Mouse (Mus musculus) hindbrain, embryonic 13.5 days (tissue): ENCODE data around the gene Ube4a. TPM values are rescaled to one million over a fixed set of nuclear protein-coding genes. Genes with fewer than 3 reads are reported as not detected.
A peak's percentile ranks its signal among the peaks of the same experiment; 100 is the strongest.

ENCODE experiments used
- ATAC-seq: fragments of 200-750 bp; cut with Nextera tagmentation; 2 replicates; pipeline ENCODE4 v1.8.0; 2017; ENCODE audit warnings: moderate TSS enrichment; ENCODE audit not compliant: low FRiP score
- H3K27ac ChIP-seq: fragments of 300-500 bp; sonication (generic); 2 replicates; pipeline ENCODE4 v1.5.1; 2015; ENCODE audit warnings: inconsistent platforms, mild to moderate bottlenecking, moderate library complexity
- H3K27me3 ChIP-seq: fragments of 300-500 bp; sonication (generic); 2 replicates; pipeline ENCODE4 v1.6.1; 2015; ENCODE audit warnings: mild to moderate bottlenecking, inconsistent platforms
- H3K36me3 ChIP-seq: fragments of 300-500 bp; sonication (generic); 2 replicates; pipeline ENCODE4 v1.6.1; 2015; ENCODE audit warnings: mild to moderate bottlenecking, inconsistent platforms
- H3K4me1 ChIP-seq: fragments of 300-500 bp; sonication (generic); replicated peaks from 2 replicates; pipeline ENCODE4 v1.6.1; 2015; ENCODE audit warnings: inconsistent platforms
- H3K4me2 ChIP-seq: fragments of 300-500 bp; sonication (generic); 2 replicates; pipeline ENCODE4 v1.6.1; 2015; ENCODE audit warnings: inconsistent platforms, mild to moderate bottlenecking, moderate library complexity
- H3K4me3 ChIP-seq: fragments of 300-500 bp; sonication (generic); 2 replicates; pipeline ENCODE4 v1.5.1; 2015; ENCODE audit warnings: mild to moderate bottlenecking, inconsistent platforms
- H3K9ac ChIP-seq: fragments of 300-500 bp; sonication (generic); 2 replicates; pipeline ENCODE4 v1.6.1; 2015; ENCODE audit warnings: mild to moderate bottlenecking, inconsistent platforms
- H3K9me3 ChIP-seq: fragments of 300-500 bp; sonication (generic); 2 replicates; pipeline ENCODE4 v1.6.1; 2016; ENCODE audit warnings: inconsistent platforms
- WGBS: fragments of 180-500 bp; shearing (Covaris S2); methylation state at CpG from one replicate; pipeline ENCODE4 v1.1.7; 2015; 5-methylcytosine and 5-hydroxymethylcytosine counted together
- polyA plus RNA-seq: library from polyadenylated mRNA; unstranded; fragments of >200 nt; fragmentation: Nextera tagmentation; extraction: Ambion mirVana; gene quantifications from 2 replicates; pipeline ENCODE4 v1.2.1, GENCODE M21; 2015

The Ube4a gene
- polyA plus RNA-seq, 1 experiment from 2014 or later = 35.6 TPM

- ATAC-seq = no peak
- Histone ChIP-seq H3K9ac (peak overlapping the region; percentile 30; the same call in 1 of the 2 replicates), H3K27ac (0 out of 2 replicates have a peak overlapping the region, but pooled peaks have one; percentile 24), H3K36me3 (0 out of 2 replicates have a peak, but pooled peaks cover 7% of the 10 kb centered on the region), H3K9me3 (no peaks in the 10 kb centered on the region), H3K4me1 (peaks cover 81% of the 10 kb centered on the region), H3K27me3 (no peaks in the 10 kb centered on the region), H3K4me3 (no peak overlapping the region), H3K4me2 (no peak overlapping the region)
- 52% methylated on average over 7 of the region's 7 CpGs for WGBS
Measured at GRCm38 (mm10) chr9:44875476-44875875, 89.9 kb downstream of the Ube4a start.

GRCm38 (mm10) chr9:44874198-44874597, 91.2 kb downstream of the Ube4a start:
- no peak for ATAC-seq
- Histone ChIP-seq H3K4me2 (no peak overlapping the region), H3K36me3 (0 out of 2 replicates have a peak, but pooled peaks cover 12% of the 10 kb centered on the region), H3K4me1 (peaks cover 82% of the 10 kb centered on the region), H3K4me3 (no peak overlapping the region), H3K27ac (peak overlapping the region; percentile 24; the same call in 1 of the 2 replicates), H3K27me3 (no peaks in the 10 kb centered on the region), H3K9me3 (no peaks in the 10 kb centered on the region), H3K9ac (peak overlapping the region; percentile 30)

DNA sequence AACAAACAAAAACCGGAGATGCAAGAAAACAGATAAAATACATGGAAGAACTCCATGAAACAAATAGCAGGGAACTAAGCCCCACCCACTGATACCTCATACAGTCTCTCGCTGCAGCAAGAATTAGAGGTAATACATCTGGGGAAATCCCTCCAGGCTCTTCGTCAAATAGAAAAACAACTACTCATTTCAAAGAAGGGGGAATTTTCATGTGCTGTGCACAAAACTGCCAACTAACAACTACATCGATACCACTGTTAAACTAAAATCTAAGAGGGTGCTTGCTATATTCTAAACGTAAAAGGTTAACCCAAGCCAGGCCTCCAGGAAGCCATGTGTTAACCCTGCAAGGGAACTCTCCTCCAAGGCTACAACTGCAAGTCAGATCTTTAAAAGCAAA, 91.7 kb downstream of the Ube4a start:
- Histone ChIP-seq H3K4me2 (no peak overlapping the region), H3K27me3 (no peaks in the 10 kb centered on the region), H3K27ac (no peak overlapping the region), H3K4me3 (no peak overlapping the region), H3K9me3 (no peaks in the 10 kb centered on the region), H3K4me1 (peaks cover 80% of the 10 kb centered on the region), H3K36me3 (0 out of 2 replicates have a peak, but pooled peaks cover 12% of the 10 kb centered on the region), H3K9ac (no peak overlapping the region; the same call in 1 of the 2 replicates)
- 80% methylated on average over 5 of the region's 5 CpGs for WGBS
- ATAC-seq = no peak

Other genes starting within 250 kb of the Ube4a start
- gene Phldb1, start 230.4 kb downstream of the Ube4a start, polyA plus RNA-seq = 44.5 and 48.8 TPM in 2 replicates
- gene Arcn1, start 197.8 kb downstream of the Ube4a start, polyA plus RNA-seq = 142 and 143 TPM in 2 replicates
- gene Ift46, start 197.7 kb downstream of the Ube4a start, polyA plus RNA-seq = 158 and 163 TPM in 2 replicates
- 10.9 and 12.7 TPM in 2 replicates for gene Tmem25, start 166.3 kb downstream of the Ube4a start, polyA plus RNA-seq
- gene Ttc36, start 162.5 kb downstream of the Ube4a start, polyA plus RNA-seq = 0.55 TPM in 1 of 2 replicates, not detected in the other
- 15.8 and 20.6 TPM in 2 replicates for gene Kmt2a, start 84.3 kb downstream of the Ube4a start, polyA plus RNA-seq
- 795 and 863 TPM in 2 replicates for gene Atp5l, start 44.9 kb downstream of the Ube4a start, polyA plus RNA-seq
- gene Cd3g, start 14.8 kb upstream of the Ube4a start, polyA plus RNA-seq = not detected in 2 replicates
- not detected in 2 replicates for gene Cd3d, start 16.2 kb upstream of the Ube4a start, polyA plus RNA-seq
- not detected in 2 replicates for gene Cd3e, start 44.0 kb upstream of the Ube4a start, polyA plus RNA-seq
- gene Mpzl2, start 74.2 kb upstream of the Ube4a start, polyA plus RNA-seq = 0.35 and 0.45 TPM in 2 replicates
- 1.2 and 1.9 TPM in 2 replicates for gene Mpzl3, start 89.6 kb upstream of the Ube4a start, polyA plus RNA-seq
- gene Jaml, start 113.6 kb upstream of the Ube4a start, polyA plus RNA-seq = 0.12 and 0.26 TPM in 2 replicates
- gene Scn2b, start 152.2 kb upstream of the Ube4a start, polyA plus RNA-seq = 7.6 and 8.0 TPM in 2 replicates
- gene Scn4b, start 172.8 kb upstream of the Ube4a start, polyA plus RNA-seq = 0.18 and 0.27 TPM in 2 replicates
- 0.09 TPM in 1 of 2 replicates, not detected in the other for gene BC049352, start 216.4 kb upstream of the Ube4a start, polyA plus RNA-seq
- not detected in 2 replicates for gene Tmprss4, start 238.5 kb upstream of the Ube4a start, polyA plus RNA-seq